Mouse (Mus musculus) heart, adult 2 months (tissue): ENCODE data around the gene Crabp2.

ENCODE experiments used
- CTCF ChIP-seq: fragments of 200-600 bp; IDR thresholded peaks from 2 replicates; pipeline ENCODE4 v1.8.1; 2022; ENCODE audit warnings: antibody characterized with exemption, mild to moderate bottlenecking, moderate library complexity
- POLR2A ChIP-seq: fragments of 200-500 bp; IDR thresholded peaks from 2 replicates; pipeline ENCODE4 v1.6.1; 2011; ENCODE audit warnings: mild to moderate bottlenecking, low read depth, low read length, control low read depth; ENCODE audit not compliant: insufficient read depth

GRCm38 (mm10) chr3:88000816-88001595 is 52.5 kb downstream of the Crabp2 start:
- no peak for TF ChIP-seq POLR2A
- TF ChIP-seq CTCF, result no peak
